Mouse (Mus musculus) neural tube, embryonic 12.5 days (tissue): Measurements from ENCODE around the gene Irs3. TPM values are rescaled to one million over a fixed set of nuclear protein-coding genes. Genes with fewer than 3 reads are reported as not detected.

Source experiments
- ATAC-seq: fragments of 200-750 bp; cut with Nextera tagmentation; 2 replicates; pipeline ENCODE4 v1.8.0; 2017; ENCODE audit warnings: low read depth, mild to moderate bottlenecking, moderate TSS enrichment, moderate library complexity; ENCODE audit not compliant: low FRiP score
- H3K27ac ChIP-seq: fragments of 300-500 bp; sonication (generic); 2 replicates; pipeline ENCODE4 v1.5.1; 2016
- H3K27me3 ChIP-seq: fragments of 300-500 bp; sonication (generic); replicated peaks from 2 replicates; pipeline ENCODE4 v1.6.1; 2016; ENCODE audit warnings: mild to moderate bottlenecking
- H3K36me3 ChIP-seq: fragments of 300-500 bp; sonication (generic); 2 replicates; pipeline ENCODE4 v1.6.1; 2016; ENCODE audit warnings: mild to moderate bottlenecking
- H3K4me1 ChIP-seq: fragments of 300-500 bp; sonication (generic); 2 replicates; pipeline ENCODE4 v1.6.1; 2016
- H3K4me2 ChIP-seq: fragments of 300-500 bp; sonication (generic); replicated peaks from 2 replicates; pipeline ENCODE4 v1.6.1; 2016; ENCODE audit warnings: mild to moderate bottlenecking
- H3K4me3 ChIP-seq: fragments of 300-500 bp; sonication (generic); 2 replicates; pipeline ENCODE4 v1.5.1; 2016
- H3K9ac ChIP-seq: fragments of 300-500 bp; sonication (generic); 2 replicates; pipeline ENCODE4 v1.6.1; 2016; ENCODE audit warnings: mild to moderate bottlenecking
- H3K9me3 ChIP-seq: fragments of 300-500 bp; sonication (generic); 2 replicates; pipeline ENCODE4 v1.6.1; 2016; ENCODE audit warnings: mild to moderate bottlenecking
- WGBS: fragments of 180-500 bp; shearing (Covaris S2); methylation state at CpG from one replicate; pipeline ENCODE4 v1.1.7; 2016; 5-methylcytosine and 5-hydroxymethylcytosine counted together
- polyA plus RNA-seq: library from polyadenylated mRNA; unstranded; fragments of >200 nt; fragmentation: Nextera tagmentation; extraction: Ambion mirVana; gene quantifications from 2 replicates; pipeline ENCODE4 v1.2.1, GENCODE M21; 2016

Gene Irs3
- polyA plus RNA-seq, 1 experiment from 2014 or later, result 0.29 TPM

- H3K4me1 ChIP-seq, result peaks cover 14% of the 10 kb centered on the region
- no peaks in the 10 kb centered on the region for H3K27me3 ChIP-seq
- no peaks in the 10 kb centered on the region for H3K9me3 ChIP-seq
- H3K4me2 ChIP-seq, result no peak overlapping the region
- ATAC-seq, result no peak
- WGBS, result 91% methylated on average over 10 of the region's 10 CpGs
- H3K4me3 ChIP-seq, result no peak overlapping the region
- H3K27ac ChIP-seq, result no peak overlapping the region
- peaks cover 39% of the 10 kb centered on the region for H3K36me3 ChIP-seq
- H3K9ac ChIP-seq, result no peak overlapping the region
Measured at GRCm38 (mm10) chr5:137653366-137653765, 7.9 kb upstream of the Irs3 start.

DNA sequence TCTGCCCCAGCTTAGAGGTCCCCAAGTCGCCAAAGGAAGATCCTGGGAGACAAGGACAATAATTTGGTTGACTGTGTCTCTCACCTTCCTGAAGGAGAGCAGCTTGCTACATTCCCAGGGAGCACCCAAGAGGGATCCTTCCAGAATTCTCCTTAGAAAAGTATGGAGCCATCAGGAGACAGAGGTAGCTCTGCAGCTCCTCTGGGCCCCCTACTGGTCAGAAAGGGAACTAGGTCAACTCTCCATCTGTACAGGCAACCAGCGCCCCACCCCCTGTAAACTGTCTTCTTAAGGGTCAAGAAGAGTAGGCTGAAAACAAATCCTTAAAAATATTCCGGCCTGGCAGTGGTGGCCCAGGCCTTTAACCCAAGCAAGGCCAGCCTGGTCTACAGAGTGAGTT lies 7.0 kb upstream of the Irs3 start:
- Histone ChIP-seq H3K27ac (no peak overlapping the region), H3K9me3 (no peaks in the 10 kb centered on the region), H3K4me1 (peaks cover 17% of the 10 kb centered on the region), H3K4me3 (no peak overlapping the region), H3K4me2 (no peak overlapping the region), H3K9ac (no peak overlapping the region), H3K27me3 (no peaks in the 10 kb centered on the region), H3K36me3 (peaks cover 36% of the 10 kb centered on the region)
- ATAC-seq, result no peak
- WGBS, result 27% methylated on average over 3 of the region's 3 CpGs

DNA sequence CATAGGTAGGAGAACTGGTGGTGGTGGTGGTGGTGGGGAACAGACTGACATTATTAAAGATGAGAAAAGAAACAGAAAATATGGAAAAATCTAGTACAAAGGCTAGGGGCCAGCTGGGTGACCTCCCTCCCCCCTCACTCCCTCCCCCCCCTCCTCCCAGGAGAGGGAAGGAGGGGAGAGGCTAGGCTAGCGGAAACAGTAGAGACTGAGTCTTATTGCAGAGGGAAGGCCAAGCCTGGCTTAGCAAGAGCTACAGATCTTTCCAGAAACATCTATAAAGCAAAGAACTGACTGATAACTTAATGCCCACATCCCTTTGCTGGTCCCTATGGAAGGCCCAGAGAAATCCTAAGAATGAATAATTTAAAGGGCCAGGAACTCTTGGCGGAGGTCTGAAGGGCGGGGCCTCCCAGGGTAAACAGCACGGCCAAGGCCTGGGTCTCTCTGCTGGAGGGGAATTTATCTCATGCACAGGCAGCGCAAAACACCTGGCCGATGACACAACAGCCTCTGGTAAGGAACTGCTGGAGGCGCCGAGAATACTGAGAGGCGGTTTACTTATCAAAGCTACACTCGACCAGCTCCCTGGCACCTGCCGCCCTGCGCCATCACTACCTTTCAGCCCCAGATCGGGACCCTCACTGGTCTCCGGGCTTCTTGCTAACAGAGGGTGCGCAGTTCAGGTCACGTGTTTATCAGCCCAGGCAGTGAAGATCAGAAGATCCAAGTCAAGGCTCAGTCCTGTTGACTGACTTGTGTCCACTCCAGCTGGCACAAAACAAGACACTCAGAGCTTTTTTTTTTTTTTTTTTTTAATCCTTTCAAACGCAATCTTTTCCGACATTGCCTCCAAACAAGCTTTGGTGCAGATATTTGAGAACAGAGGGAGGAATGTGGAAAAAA lies 4.4 kb upstream of the Irs3 start:
- 18% methylated on average over 18 of the region's 18 CpGs for WGBS

DNA sequence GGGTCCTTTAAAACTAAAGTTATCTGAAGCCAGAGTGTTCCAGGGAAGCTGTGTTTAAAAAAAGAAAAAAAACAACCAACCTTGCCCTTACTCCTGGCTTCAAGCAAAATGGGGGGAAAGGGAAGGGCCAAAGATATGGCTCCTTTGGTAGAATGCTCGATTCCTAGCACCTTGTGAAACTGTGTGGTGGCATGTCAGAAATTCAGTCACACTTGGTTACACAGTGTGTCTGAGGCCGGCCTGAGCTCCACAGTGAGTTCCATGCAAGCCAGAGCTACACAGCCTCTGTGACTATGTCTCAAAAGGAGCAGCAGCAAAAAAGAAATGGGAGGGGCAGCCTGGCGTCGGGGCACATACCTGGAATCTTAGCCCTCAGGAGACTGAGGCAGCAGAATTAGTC lies 3.7 kb upstream of the Irs3 start:
- no peak overlapping the region for H3K9ac ChIP-seq
- H3K4me3 ChIP-seq, result no peak overlapping the region
- H3K4me2 ChIP-seq, result 0 out of 2 replicates have a peak overlapping the region, but pooled peaks have one; percentile 12
- H3K4me1 ChIP-seq, result peaks cover 30% of the 10 kb centered on the region
- no peaks in the 10 kb centered on the region for H3K9me3 ChIP-seq
- ATAC-seq, result no peak
- H3K27me3 ChIP-seq, result peaks cover 21% of the 10 kb centered on the region
- 44% methylated on average over 4 of the region's 4 CpGs for WGBS
- H3K27ac ChIP-seq, result no peak overlapping the region
- peaks cover 26% of the 10 kb centered on the region for H3K36me3 ChIP-seq

More for the DNA sequence above, 4.4 kb upstream of the Irs3 start:
- Histone ChIP-seq H3K27me3 (peaks cover 16% of the 10 kb centered on the region), H3K9me3 (no peaks in the 10 kb centered on the region), H3K4me1 (peaks cover 26% of the 10 kb centered on the region), H3K9ac (no peak overlapping the region), H3K4me2 (peak overlapping the region; percentile 12; the same call in 1 of the 2 replicates), H3K4me3 (no peak overlapping the region), H3K36me3 (peaks cover 28% of the 10 kb centered on the region), H3K27ac (no peak overlapping the region)
- no peak for ATAC-seq

GRCm38 (mm10) chr5:137647827-137648601 lies 2.5 kb upstream of the Irs3 start:
- Histone ChIP-seq H3K9me3 (no peaks in the 10 kb centered on the region), H3K27ac (no peak overlapping the region), H3K9ac (no peak overlapping the region), H3K27me3 (peaks cover 33% of the 10 kb centered on the region), H3K4me2 (no peak overlapping the region), H3K4me1 (peaks cover 31% of the 10 kb centered on the region), H3K4me3 (no peak overlapping the region), H3K36me3 (peaks cover 14% of the 10 kb centered on the region)
- 0 out of 2 replicates have a peak, but pooled peaks have one; percentile 43 for ATAC-seq
- 68% methylated on average over 9 of the region's 9 CpGs for WGBS

DNA sequence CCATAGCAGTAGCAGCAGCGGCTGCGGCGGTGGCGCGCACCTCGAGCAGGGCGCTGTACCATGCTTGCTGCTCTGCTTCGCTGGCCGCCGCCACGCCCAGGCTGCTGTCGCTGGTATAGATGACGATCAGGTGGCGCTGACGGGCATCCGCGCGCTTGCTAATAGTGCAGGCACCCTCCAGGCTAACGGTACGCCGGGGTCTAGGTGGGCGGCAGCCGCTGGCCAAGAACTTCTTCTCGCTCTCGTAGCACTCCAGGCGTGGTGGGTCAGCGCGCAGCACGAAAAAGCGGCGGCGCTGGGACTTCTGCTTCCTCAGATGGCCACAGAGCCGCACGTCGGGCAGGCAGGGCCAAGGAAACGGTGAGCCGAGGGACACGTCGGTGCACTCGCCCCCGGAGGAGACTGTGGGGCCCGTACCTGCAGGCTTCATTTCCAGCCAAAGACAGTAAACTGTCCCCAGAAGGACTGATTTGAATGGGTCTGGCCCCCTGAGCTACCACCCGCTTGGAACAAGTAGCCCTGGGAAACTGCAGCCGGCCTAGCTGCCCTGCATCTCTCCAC lies 343 bp downstream of the Irs3 start:
- Histone ChIP-seq H3K9ac (0 out of 2 replicates have a peak overlapping the region, but pooled peaks have one; percentile 22), H3K9me3 (no peaks in the 10 kb centered on the region), H3K4me2 (peak overlapping the region; percentile 52), H3K36me3 (peaks cover 28% of the 10 kb centered on the region), H3K4me1 (peaks cover 31% of the 10 kb centered on the region), H3K27me3 (peaks cover 40% of the 10 kb centered on the region), H3K4me3 (peak overlapping the region; percentile 19), H3K27ac (no peak overlapping the region)
- ATAC-seq, result no peak
- 2% methylated on average over 44 of the region's 44 CpGs for WGBS

DNA sequence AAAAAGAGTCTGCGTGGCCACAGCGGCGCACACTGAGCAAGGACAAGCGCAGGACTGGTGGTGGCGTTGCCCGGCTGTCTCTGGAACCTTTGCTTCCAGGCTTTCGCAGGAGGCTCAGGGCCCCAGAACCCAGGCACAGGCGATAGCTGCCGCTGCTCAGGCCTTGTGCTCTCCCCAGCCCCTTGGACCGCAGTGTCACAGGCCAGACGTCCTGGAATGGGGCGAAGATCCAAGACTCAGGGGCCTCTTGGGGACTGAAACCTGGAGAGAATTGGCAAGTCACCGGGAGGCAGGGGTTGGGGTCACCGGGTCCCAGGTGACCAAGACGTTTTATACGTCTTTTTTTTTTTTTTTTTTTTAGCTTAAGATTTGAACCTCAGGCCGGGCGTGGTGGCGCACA lies 1.0 kb downstream of the Irs3 start:
- 41% methylated on average over 19 of the region's 19 CpGs for WGBS
- H3K36me3 ChIP-seq, result peaks cover 35% of the 10 kb centered on the region
- H3K4me3 ChIP-seq, result no peak overlapping the region
- H3K27ac ChIP-seq, result no peak overlapping the region
- no peak overlapping the region for H3K4me2 ChIP-seq
- peaks cover 24% of the 10 kb centered on the region for H3K4me1 ChIP-seq
- H3K27me3 ChIP-seq, result peaks cover 40% of the 10 kb centered on the region
- no peak for ATAC-seq
- no peaks in the 10 kb centered on the region for H3K9me3 ChIP-seq
- H3K9ac ChIP-seq, result no peak overlapping the region

DNA sequence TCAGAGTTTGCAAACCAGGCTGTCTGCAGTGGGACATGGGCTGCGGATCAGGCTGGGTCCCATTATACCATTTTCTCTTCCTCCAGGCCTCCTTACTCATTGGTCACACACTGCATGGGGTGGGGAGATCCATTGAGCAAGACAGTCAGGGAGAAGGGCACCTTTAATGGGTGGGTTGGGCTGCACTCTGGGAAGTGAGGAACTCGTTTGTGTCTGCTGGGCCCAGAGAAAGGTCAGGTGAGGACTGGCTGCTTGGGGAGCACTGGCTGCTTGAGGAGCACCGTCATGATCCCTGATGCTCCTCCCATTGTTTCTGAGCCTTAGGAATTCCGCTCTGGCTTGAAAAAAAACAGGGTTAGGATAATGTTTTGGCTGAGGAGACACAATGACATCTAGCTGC lies 2.6 kb downstream of the Irs3 start:
- no peak overlapping the region for H3K9ac ChIP-seq
- H3K4me3 ChIP-seq, result no peak overlapping the region
- WGBS, result 55% methylated on average over 4 of the region's 4 CpGs
- no peak overlapping the region for H3K4me2 ChIP-seq
- H3K27me3 ChIP-seq, result peaks cover 40% of the 10 kb centered on the region
- ATAC-seq, result no peak
- H3K36me3 ChIP-seq, result peaks cover 51% of the 10 kb centered on the region
- no peak overlapping the region for H3K27ac ChIP-seq
- H3K9me3 ChIP-seq, result no peaks in the 10 kb centered on the region
- H3K4me1 ChIP-seq, result peaks cover 15% of the 10 kb centered on the region

DNA sequence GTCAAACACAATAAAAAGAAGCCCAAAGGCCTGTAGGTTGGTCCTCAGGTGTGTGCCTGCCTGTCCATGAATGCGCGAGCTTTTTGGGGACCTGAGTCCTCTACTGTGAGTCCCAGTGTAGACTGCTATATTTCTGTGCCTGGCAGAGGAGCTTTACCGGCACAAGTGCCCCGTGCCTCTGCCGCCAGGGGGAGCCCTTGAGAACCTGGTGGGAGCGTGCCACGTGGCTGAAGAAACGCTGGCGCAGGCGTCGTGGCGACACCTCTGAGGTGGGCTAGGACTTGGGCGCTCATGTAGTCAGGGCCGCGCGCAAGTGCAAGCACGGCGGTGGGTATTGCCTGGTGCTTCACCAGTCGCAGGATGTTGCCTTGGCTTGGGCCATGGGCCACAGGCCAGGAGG lies 4.5 kb downstream of the Irs3 start, which contains the start of gene Sap25:
Sap25 (plus strand) TSS at position 281 of the 400 bp plus-strand sequence.
- H3K27ac ChIP-seq, result no peak within 1 kb of the TSS
- peaks cover 36% of the 10 kb centered on the region for H3K27me3 ChIP-seq
- WGBS, result 88% methylated on average over 19 of the region's 19 CpGs
- no peak within 1 kb of the TSS for H3K4me3 ChIP-seq
- H3K9me3 ChIP-seq, result no peaks in the 10 kb centered on the region
- peak; percentile 39; the same call in 1 of the 2 replicates for ATAC-seq
- H3K4me1 ChIP-seq, result peaks cover 15% of the 10 kb centered on the region
- H3K36me3 ChIP-seq, result peaks cover 69% of the 10 kb centered on the region
- no peak within 1 kb of the TSS for H3K9ac ChIP-seq
- no peak within 1 kb of the TSS for H3K4me2 ChIP-seq

GRCm38 (mm10) chr5:137639472-137639871 lies 6.0 kb downstream of the Irs3 start:
- Histone ChIP-seq H3K9ac (no peak overlapping the region), H3K9me3 (no peaks in the 10 kb centered on the region), H3K4me3 (no peak overlapping the region), H3K36me3 (peaks cover 82% of the 10 kb centered on the region), H3K4me2 (no peak overlapping the region), H3K4me1 (peaks cover 4% of the 10 kb centered on the region; the same call in 1 of the 2 replicates), H3K27me3 (peaks cover 21% of the 10 kb centered on the region), H3K27ac (no peak overlapping the region)
- no peak for ATAC-seq
- WGBS, result 87% methylated on average over 7 of the region's 7 CpGs

GRCm38 (mm10) chr5:137633397-137634084 lies 12.0 kb downstream of the Irs3 start:
- no peak for ATAC-seq
- no peaks in the 10 kb centered on the region for H3K9me3 ChIP-seq

More at GRCm38 (mm10) chr5:137633397-137634084, 12.0 kb downstream of the Irs3 start:
- Histone ChIP-seq H3K4me1 (peaks cover 31% of the 10 kb centered on the region), H3K4me3 (no peak overlapping the region), H3K4me2 (no peak overlapping the region), H3K27ac (no peak overlapping the region), H3K27me3 (no peaks in the 10 kb centered on the region), H3K9ac (no peak overlapping the region), H3K36me3 (peaks cover 55% of the 10 kb centered on the region)
- WGBS, result 87% methylated on average over 12 of the region's 12 CpGs
